Mouse (Mus musculus): ENCODE measurements around the gene Tmtc1. TPM values are rescaled to one million over a fixed set of nuclear protein-coding genes. Genes with fewer than 3 reads are reported as not detected.

The Tmtc1 gene
- polyA plus RNA-seq, 1 experiment from 2014 or later, result 1.0 TPM

DNA sequence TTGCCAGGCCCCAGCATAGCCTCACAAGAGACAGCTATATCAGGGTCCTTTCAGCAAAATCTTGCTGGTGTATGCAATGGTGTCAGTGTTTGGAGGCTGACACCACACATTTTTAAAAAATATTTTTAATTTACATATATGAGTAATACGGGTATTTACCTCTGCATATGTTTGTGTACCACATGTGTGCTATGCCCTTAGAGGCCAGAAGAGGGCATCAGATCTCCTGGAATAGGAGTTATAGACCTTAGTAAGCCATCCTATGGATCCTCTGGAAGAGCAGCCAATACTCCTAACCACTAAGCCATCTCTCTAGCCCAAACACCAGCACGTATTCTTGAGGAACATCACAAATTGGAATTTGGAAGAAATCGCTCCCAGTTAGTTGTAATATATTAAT lies 48.9 kb downstream of the Tmtc1 start:
- H3K27me3 ChIP-seq, result no peaks in the 10 kb centered on the region
- DNase-seq (ENCODE audit: low read depth, low spot score) (no peak), ATAC-seq (no peak)
- peak; percentile 53 for TF ChIP-seq CTCF (IDR thresholded peaks at IDR 0.05)
- in situ Hi-C loops (cut with MboI; ENCODE audit: low pct_unique_long_range_greater_than_20kb), result no loop called here
- CTCF ChIA-PET, result interaction anchor here (0.6 kb wide), 1 partner anchor 174 kb away, joined by 3 read pairs; no protein-coding TSS in a partner anchor
- POLR2A ChIA-PET, result no interaction called here

DNA sequence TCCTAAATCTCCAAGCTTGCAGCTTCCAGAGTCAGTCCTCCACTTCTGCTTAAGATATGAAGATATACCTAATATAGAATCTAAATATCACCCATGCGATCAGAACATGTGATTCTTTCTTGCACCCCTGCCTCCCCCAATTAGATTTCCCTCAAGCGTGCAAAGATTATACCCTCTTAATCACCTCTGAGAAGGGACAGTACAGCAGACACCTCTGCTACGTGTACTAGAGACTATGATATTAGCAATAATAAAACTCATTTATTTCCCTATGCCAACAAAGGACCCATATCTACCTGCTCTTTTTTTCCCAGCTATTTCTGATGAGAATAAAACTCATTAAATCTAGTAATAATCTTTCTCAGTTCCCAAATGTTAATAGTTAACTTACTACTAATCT lies 49.9 kb downstream of the Tmtc1 start:
- in situ Hi-C loops (cut with MboI; ENCODE audit: low pct_unique_long_range_greater_than_20kb), result no loop called here
- TF ChIP-seq CTCF (IDR thresholded peaks at IDR 0.05), result no peak
- ChIA-PET CTCF (no interaction called here), POLR2A (no interaction called here)
- ATAC-seq (no peak), DNase-seq (ENCODE audit: low read depth, low spot score) (no peak)
- H3K27me3 ChIP-seq, result no peaks in the 10 kb centered on the region

- ATAC-seq, result no peak
- no peak for TF ChIP-seq CTCF (IDR thresholded peaks at IDR 0.05)
- no peaks in the 10 kb centered on the region for H3K27me3 ChIP-seq
- ChIA-PET POLR2A (no interaction called here), CTCF (no interaction called here)
- in situ Hi-C loops (cut with MboI; ENCODE audit: low pct_unique_long_range_greater_than_20kb), result no loop called here
- DNase-seq (ENCODE audit: low read depth, low spot score), result no peak
Observed at GRCm38 (mm10) chr6:148392147-148392546, 52.0 kb downstream of the Tmtc1 start.

- in situ Hi-C loops (cut with MboI; ENCODE audit: low pct_unique_long_range_greater_than_20kb), result no loop called here
- peaks cover 4% of the 10 kb centered on the region for H3K27me3 ChIP-seq
- DNase-seq (ENCODE audit: low read depth, low spot score) (no peak), ATAC-seq (no peak)
- no peak for TF ChIP-seq CTCF (IDR thresholded peaks at IDR 0.05)
- CTCF ChIA-PET, result no interaction called here
- POLR2A ChIA-PET, result no interaction called here
Observed at GRCm38 (mm10) chr6:148391286-148391685, 52.9 kb downstream of the Tmtc1 start.

- peaks cover 4% of the 10 kb centered on the region for H3K27me3 ChIP-seq
- CTCF ChIA-PET, result no interaction called here
- POLR2A ChIA-PET, result no interaction called here
- DNase-seq (ENCODE audit: low read depth, low spot score), result no peak
- no peak for ATAC-seq
- in situ Hi-C loops (cut with MboI; ENCODE audit: low pct_unique_long_range_greater_than_20kb), result no loop called here
- no peak for TF ChIP-seq CTCF (IDR thresholded peaks at IDR 0.05)
Observed at GRCm38 (mm10) chr6:148390630-148391276, 53.4 kb downstream of the Tmtc1 start.

- no peak for DNase-seq (ENCODE audit: low read depth, low spot score)
- TF ChIP-seq CTCF (IDR thresholded peaks at IDR 0.05), result no peak
Observed at GRCm38 (mm10) chr6:148387990-148388389, 56.2 kb downstream of the Tmtc1 start.

GRCm38 (mm10) chr6:148384111-148384895 lies 59.9 kb downstream of the Tmtc1 start:
- no peak for ATAC-seq
- in situ Hi-C loops (cut with MboI; ENCODE audit: low pct_unique_long_range_greater_than_20kb), result no loop called here
- POLR2A ChIA-PET, result no interaction called here
- H3K27me3 ChIP-seq, result peaks cover 4% of the 10 kb centered on the region
- CTCF ChIA-PET, result no interaction called here
- TF ChIP-seq CTCF (IDR thresholded peaks at IDR 0.05), result no peak
- no peak for DNase-seq (ENCODE audit: low read depth, low spot score)

More at GRCm38 (mm10) chr6:148387990-148388389, 56.2 kb downstream of the Tmtc1 start:
- H3K27me3 ChIP-seq, result peaks cover 4% of the 10 kb centered on the region
- in situ Hi-C loops (cut with MboI; ENCODE audit: low pct_unique_long_range_greater_than_20kb), result no loop called here
- ChIA-PET CTCF (interaction anchor here (1.5 kb wide), 1 partner anchor 89 kb away, joined by 3 read pairs; no protein-coding TSS in a partner anchor), POLR2A (no interaction called here)
- ATAC-seq, result no peak

DNA sequence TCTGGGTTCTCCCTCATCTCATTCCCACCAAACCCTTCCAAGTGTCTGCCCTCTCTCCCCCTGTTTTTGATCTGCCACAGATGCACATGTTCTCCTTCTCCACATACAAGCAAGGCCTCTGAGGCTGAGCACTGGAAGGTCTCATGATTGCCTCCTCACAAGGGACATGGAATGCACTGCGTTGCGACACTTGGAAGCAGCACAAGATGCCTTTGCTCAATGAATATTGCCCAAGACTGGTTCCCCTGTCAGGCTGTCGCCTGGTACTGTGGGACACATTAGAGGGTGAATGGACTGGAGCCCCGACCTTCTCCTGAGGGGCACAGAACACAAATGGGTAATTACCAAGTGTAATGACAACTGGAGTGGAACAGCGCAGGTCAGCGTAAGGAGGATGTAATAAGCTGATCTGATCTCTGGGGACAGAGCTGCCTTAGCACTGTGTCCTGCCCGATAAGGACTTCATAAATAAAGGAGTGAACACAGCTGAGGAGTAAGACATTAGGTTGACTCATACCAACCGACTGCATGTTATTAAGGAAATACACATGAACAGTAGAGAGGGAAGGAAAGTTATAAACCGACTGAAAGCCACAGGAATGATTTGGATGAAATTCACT lies 62.9 kb downstream of the Tmtc1 start:
- in situ Hi-C loops (cut with MboI; ENCODE audit: low pct_unique_long_range_greater_than_20kb), result no loop called here
- TF ChIP-seq CTCF (IDR thresholded peaks at IDR 0.05), result no peak
- POLR2A ChIA-PET, result no interaction called here
- CTCF ChIA-PET, result no interaction called here
- ATAC-seq, result peak; percentile 35
- DNase-seq (ENCODE audit: low read depth, low spot score), result no peak
- no peaks in the 10 kb centered on the region for H3K27me3 ChIP-seq

DNA sequence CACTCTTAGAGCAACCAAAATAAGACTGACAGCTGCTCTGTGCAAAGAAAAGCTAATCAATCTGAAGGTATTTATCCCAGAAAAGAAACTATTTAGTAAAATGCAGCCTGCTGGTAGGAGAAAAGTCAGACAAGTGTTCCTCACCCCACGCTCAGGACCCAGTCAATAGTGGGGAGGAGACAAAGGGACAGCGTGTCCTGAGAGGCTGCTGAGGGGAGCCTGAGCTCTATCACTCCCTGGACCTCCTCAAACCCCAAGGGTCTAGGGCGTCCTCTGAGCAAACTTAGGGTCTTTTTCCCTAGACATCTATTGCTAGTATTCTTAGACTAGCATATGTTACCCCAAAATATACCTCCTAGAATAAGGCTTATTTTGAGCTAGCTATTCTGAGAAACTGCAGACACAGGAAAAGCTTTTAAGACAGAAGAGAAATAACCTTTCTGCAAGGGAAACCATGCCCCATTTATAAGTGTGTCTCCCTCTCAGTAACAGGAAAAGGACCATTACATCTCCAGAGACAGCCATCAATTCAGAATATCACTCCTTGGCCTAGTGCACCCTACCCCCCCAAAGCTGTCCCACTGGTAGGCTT lies 68.5 kb downstream of the Tmtc1 start:
- ATAC-seq, result no peak
- DNase-seq (ENCODE audit: low read depth, low spot score), result no peak
- POLR2A ChIA-PET, result no interaction called here
- no peaks in the 10 kb centered on the region for H3K27me3 ChIP-seq
- in situ Hi-C loops (cut with MboI; ENCODE audit: low pct_unique_long_range_greater_than_20kb), result no loop called here
- no peak for TF ChIP-seq CTCF (IDR thresholded peaks at IDR 0.05)
- CTCF ChIA-PET, result no interaction called here

- DNase-seq (ENCODE audit: low read depth, low spot score) (no peak), ATAC-seq (no peak)
- CTCF ChIA-PET, result no interaction called here
- POLR2A ChIA-PET, result no interaction called here
- H3K27me3 ChIP-seq, result no peaks in the 10 kb centered on the region
- in situ Hi-C loops (cut with MboI; ENCODE audit: low pct_unique_long_range_greater_than_20kb), result no loop called here
- TF ChIP-seq CTCF (IDR thresholded peaks at IDR 0.05), result no peak
Observed at GRCm38 (mm10) chr6:148375015-148375414, 69.2 kb downstream of the Tmtc1 start.

GRCm38 (mm10) chr6:148373444-148373843 lies 70.7 kb downstream of the Tmtc1 start:
- POLR2A ChIA-PET, result no interaction called here
- DNase-seq (ENCODE audit: low read depth, low spot score) (no peak), ATAC-seq (no peak)
- no peaks in the 10 kb centered on the region for H3K27me3 ChIP-seq
- in situ Hi-C loops (cut with MboI; ENCODE audit: low pct_unique_long_range_greater_than_20kb), result no loop called here
- TF ChIP-seq CTCF (IDR thresholded peaks at IDR 0.05), result no peak
- CTCF ChIA-PET, result no interaction called here

Data from Patski (cell line).